Mouse (Mus musculus): ENCODE measurements around the gene Nufip2. TPM values are rescaled to one million over a fixed set of nuclear protein-coding genes. Genes with fewer than 3 reads are reported as not detected.

Gene Nufip2
- polyA plus RNA-seq, 1 experiment: 87.1 TPM

GRCm38 (mm10) chr11:77766351-77767001 is 80.5 kb downstream of the Nufip2 start:
- TF ChIP-seq POLR2A (IDR thresholded peaks at IDR 0.05; ENCODE audit: low read depth, low read length) (no peak), CTCF (IDR thresholded peaks at IDR 0.05; ENCODE audit: borderline replicate concordance, insufficient read depth, low read length) (peak; percentile 76; the same call in 1 of the 2 replicates)
- no peak overlapping the region for H3K27ac ChIP-seq (ENCODE audit: insufficient read depth, low read length)
- no peaks in the 10 kb centered on the region for H3K4me1 ChIP-seq (ENCODE audit: control insufficient read depth, insufficient read depth, low read length)
- no peak overlapping the region for H3K4me3 ChIP-seq (ENCODE audit: insufficient read depth, low read length)

GRCm38 (mm10) chr11:77769496-77769895 is 83.5 kb downstream of the Nufip2 start:
- Histone ChIP-seq H3K4me3 (ENCODE audit: insufficient read depth, low read length) (no peak overlapping the region), H3K4me1 (ENCODE audit: control insufficient read depth, insufficient read depth, low read length) (no peaks in the 10 kb centered on the region), H3K27ac (ENCODE audit: insufficient read depth, low read length) (no peak overlapping the region)
- no peak for TF ChIP-seq POLR2A (IDR thresholded peaks at IDR 0.05; ENCODE audit: low read depth, low read length)

GRCm38 (mm10) chr11:77770346-77770745 is 84.4 kb downstream of the Nufip2 start:
- H3K4me3 ChIP-seq (ENCODE audit: insufficient read depth, low read length): no peak overlapping the region
- H3K27ac ChIP-seq (ENCODE audit: insufficient read depth, low read length): no peak overlapping the region
- TF ChIP-seq CTCF (IDR thresholded peaks at IDR 0.05; ENCODE audit: borderline replicate concordance, insufficient read depth, low read length): no peak

GRCm38 (mm10) chr11:77771879-77772713 is 86.1 kb downstream of the Nufip2 start:
- Histone ChIP-seq H3K4me3 (ENCODE audit: insufficient read depth, low read length) (no peak overlapping the region), H3K4me1 (ENCODE audit: control insufficient read depth, insufficient read depth, low read length) (no peaks in the 10 kb centered on the region), H3K27ac (ENCODE audit: insufficient read depth, low read length) (no peak overlapping the region)
- TF ChIP-seq POLR2A (IDR thresholded peaks at IDR 0.05; ENCODE audit: low read depth, low read length): no peak
- TF ChIP-seq CTCF (IDR thresholded peaks at IDR 0.05; ENCODE audit: borderline replicate concordance, insufficient read depth, low read length): no peak

More at GRCm38 (mm10) chr11:77770346-77770745, 84.4 kb downstream of the Nufip2 start:
- no peaks in the 10 kb centered on the region for H3K4me1 ChIP-seq (ENCODE audit: control insufficient read depth, insufficient read depth, low read length)

- Histone ChIP-seq H3K4me3 (ENCODE audit: insufficient read depth, low read length) (no peak overlapping the region), H3K4me1 (ENCODE audit: control insufficient read depth, insufficient read depth, low read length) (no peaks in the 10 kb centered on the region), H3K27ac (ENCODE audit: insufficient read depth, low read length) (no peak overlapping the region)
- TF ChIP-seq POLR2A (IDR thresholded peaks at IDR 0.05; ENCODE audit: low read depth, low read length): no peak
- TF ChIP-seq CTCF (IDR thresholded peaks at IDR 0.05; ENCODE audit: borderline replicate concordance, insufficient read depth, low read length): no peak
These were observed 89.9 kb downstream of the Nufip2 start for GRCm38 (mm10) chr11:77775701-77776400.

GRCm38 (mm10) chr11:77777436-77777835 is 91.5 kb downstream of the Nufip2 start:
- H3K27ac ChIP-seq (ENCODE audit: insufficient read depth, low read length): no peak overlapping the region
- H3K4me3 ChIP-seq (ENCODE audit: insufficient read depth, low read length): no peak overlapping the region
- peaks cover 6% of the 10 kb centered on the region; the same call in 1 of the 2 replicates for H3K4me1 ChIP-seq (ENCODE audit: control insufficient read depth, insufficient read depth, low read length)
- TF ChIP-seq POLR2A (IDR thresholded peaks at IDR 0.05; ENCODE audit: low read depth, low read length): no peak
- TF ChIP-seq CTCF (IDR thresholded peaks at IDR 0.05; ENCODE audit: borderline replicate concordance, insufficient read depth, low read length): no peak

- no peak for TF ChIP-seq POLR2A (IDR thresholded peaks at IDR 0.05; ENCODE audit: low read depth, low read length)
- TF ChIP-seq CTCF (IDR thresholded peaks at IDR 0.05; ENCODE audit: borderline replicate concordance, insufficient read depth, low read length): no peak
- H3K4me3 ChIP-seq (ENCODE audit: insufficient read depth, low read length): no peak overlapping the region
- no peak overlapping the region for H3K27ac ChIP-seq (ENCODE audit: insufficient read depth, low read length)
- peaks cover 8% of the 10 kb centered on the region for H3K4me1 ChIP-seq (ENCODE audit: control insufficient read depth, insufficient read depth, low read length)
These were observed 92.0 kb downstream of the Nufip2 start for GRCm38 (mm10) chr11:77777937-77778336.

- Histone ChIP-seq H3K4me1 (ENCODE audit: control insufficient read depth, insufficient read depth, low read length) (peaks cover 18% of the 10 kb centered on the region), H3K27ac (ENCODE audit: insufficient read depth, low read length) (no peak overlapping the region), H3K4me3 (ENCODE audit: insufficient read depth, low read length) (no peak overlapping the region)
- TF ChIP-seq CTCF (IDR thresholded peaks at IDR 0.05; ENCODE audit: borderline replicate concordance, insufficient read depth, low read length) (no peak), POLR2A (IDR thresholded peaks at IDR 0.05; ENCODE audit: low read depth, low read length) (no peak)
These were observed 93.3 kb downstream of the Nufip2 start for GRCm38 (mm10) chr11:77779240-77779639.

GRCm38 (mm10) chr11:77781088-77781487 is 95.1 kb downstream of the Nufip2 start:
- Histone ChIP-seq H3K4me1 (ENCODE audit: control insufficient read depth, insufficient read depth, low read length) (peaks cover 33% of the 10 kb centered on the region), H3K4me3 (ENCODE audit: insufficient read depth, low read length) (no peak overlapping the region), H3K27ac (ENCODE audit: insufficient read depth, low read length) (no peak overlapping the region)
- TF ChIP-seq POLR2A (IDR thresholded peaks at IDR 0.05; ENCODE audit: low read depth, low read length): no peak
- no peak for TF ChIP-seq CTCF (IDR thresholded peaks at IDR 0.05; ENCODE audit: borderline replicate concordance, insufficient read depth, low read length)
